Mouse (Mus musculus): ENCODE results near the gene Ep400. TPM values are rescaled to one million over a fixed set of nuclear protein-coding genes. Genes with fewer than 3 reads are reported as not detected.
A peak's percentile ranks its signal among the peaks of the same experiment; 100 is the strongest.

Gene Ep400
- 155 and 211 TPM in 2 replicates for polyA plus RNA-seq (2012; rRNA removed)

GRCm38 (mm10) chr5:110770448-110771158 lies at the start of gene Ep400:
Ep400 (minus strand) TSS chr5:110770717.
- Histone ChIP-seq H3K27ac (ENCODE audit: control insufficient read depth, insufficient read depth, low read length) (0 out of 2 replicates have a peak within 1 kb of the TSS, but pooled peaks have one; percentile 11), H3K27me3 (ENCODE audit: control insufficient read depth, insufficient read depth, low read length) (no peaks in the 10 kb centered on the region), H3K4me1 (replicated peaks; ENCODE audit: control insufficient read depth, insufficient read depth, low read length) (no peaks in the 10 kb centered on the region), H3K4me3 (ENCODE audit: control insufficient read depth, insufficient read depth, low read length) (peak within 1 kb of the TSS; percentile 64), H3K36me3 (ENCODE audit: control insufficient read depth, insufficient read depth, low read length) (no peaks in the 10 kb centered on the region)
- DNase-seq: peak; percentile 100
- TF ChIP-seq POLR2A (IDR thresholded peaks at IDR 0.05; ENCODE audit: control insufficient read depth, extremely low read depth, insufficient read depth, low read length, poor library complexity): peak; percentile 81
- TF ChIP-seq CTCF (IDR thresholded peaks at IDR 0.05; ENCODE audit: borderline replicate concordance, control insufficient read depth, extremely low read depth, insufficient read depth, low read length, poor library complexity): peak; percentile 88
- under 1% methylated on average over 83 of the region's 83 CpGs for WGBS

GRCm38 (mm10) chr5:110809667-110810325 lies 39.3 kb upstream of the Ep400 start, which contains the start of gene Ulk1:
Ulk1 (minus strand) TSS chr5:110810097.
- Histone ChIP-seq H3K4me3 (ENCODE audit: control insufficient read depth, insufficient read depth, low read length) (peak within 1 kb of the TSS; percentile 66), H3K27me3 (ENCODE audit: control insufficient read depth, insufficient read depth, low read length) (no peaks in the 10 kb centered on the region), H3K27ac (ENCODE audit: control insufficient read depth, insufficient read depth, low read length) (peak within 1 kb of the TSS; percentile 2; the same call in 1 of the 2 replicates), H3K4me1 (replicated peaks; ENCODE audit: control insufficient read depth, insufficient read depth, low read length) (peaks cover 20% of the 10 kb centered on the region), H3K36me3 (ENCODE audit: control insufficient read depth, insufficient read depth, low read length) (no peaks in the 10 kb centered on the region)
- under 1% methylated on average over 80 of the region's 80 CpGs for WGBS
- TF ChIP-seq POLR2A (IDR thresholded peaks at IDR 0.05; ENCODE audit: control insufficient read depth, extremely low read depth, insufficient read depth, low read length, poor library complexity): peak; percentile 97
- TF ChIP-seq CTCF (IDR thresholded peaks at IDR 0.05; ENCODE audit: borderline replicate concordance, control insufficient read depth, extremely low read depth, insufficient read depth, low read length, poor library complexity): no peak; the same call in 1 of the 2 replicates
- DNase-seq: peak; percentile 100

- Histone ChIP-seq H3K27me3 (ENCODE audit: control insufficient read depth, insufficient read depth, low read length) (no peaks in the 10 kb centered on the region), H3K4me3 (ENCODE audit: control insufficient read depth, insufficient read depth, low read length) (peak overlapping the region; percentile 66), H3K36me3 (ENCODE audit: control insufficient read depth, insufficient read depth, low read length) (no peaks in the 10 kb centered on the region), H3K4me1 (replicated peaks; ENCODE audit: control insufficient read depth, insufficient read depth, low read length) (peaks cover 20% of the 10 kb centered on the region), H3K27ac (ENCODE audit: control insufficient read depth, insufficient read depth, low read length) (peak overlapping the region; percentile 2; the same call in 1 of the 2 replicates)
- TF ChIP-seq POLR2A (IDR thresholded peaks at IDR 0.05; ENCODE audit: control insufficient read depth, extremely low read depth, insufficient read depth, low read length, poor library complexity) (no peak), CTCF (IDR thresholded peaks at IDR 0.05; ENCODE audit: borderline replicate concordance, control insufficient read depth, extremely low read depth, insufficient read depth, low read length, poor library complexity) (no peak)
- peak; percentile 16 for DNase-seq
- 2% methylated on average over 27 of the region's 27 CpGs for WGBS
Observed at GRCm38 (mm10) chr5:110808821-110809666, 38.5 kb upstream of the Ep400 start.

- peak overlapping the region; percentile 66 for H3K4me3 ChIP-seq (ENCODE audit: control insufficient read depth, insufficient read depth, low read length)
- H3K27ac ChIP-seq (ENCODE audit: control insufficient read depth, insufficient read depth, low read length): peak overlapping the region; percentile 2; the same call in 1 of the 2 replicates
- H3K36me3 ChIP-seq (ENCODE audit: control insufficient read depth, insufficient read depth, low read length): no peaks in the 10 kb centered on the region
- TF ChIP-seq CTCF (IDR thresholded peaks at IDR 0.05; ENCODE audit: borderline replicate concordance, control insufficient read depth, extremely low read depth, insufficient read depth, low read length, poor library complexity) (0 out of 2 replicates have a peak, but pooled peaks have one; percentile 20), POLR2A (IDR thresholded peaks at IDR 0.05; ENCODE audit: control insufficient read depth, extremely low read depth, insufficient read depth, low read length, poor library complexity) (no peak)
- H3K27me3 ChIP-seq (ENCODE audit: control insufficient read depth, insufficient read depth, low read length): no peaks in the 10 kb centered on the region
- WGBS: 3% methylated on average over 14 of the region's 14 CpGs
- H3K4me1 ChIP-seq (replicated peaks; ENCODE audit: control insufficient read depth, insufficient read depth, low read length): peaks cover 20% of the 10 kb centered on the region
- DNase-seq: peak; percentile 68
Observed at GRCm38 (mm10) chr5:110808061-110808631, 37.6 kb upstream of the Ep400 start.

GRCm38 (mm10) chr5:110807453-110807852 lies 36.9 kb upstream of the Ep400 start:
- DNase-seq: no peak
- Histone ChIP-seq H3K36me3 (ENCODE audit: control insufficient read depth, insufficient read depth, low read length) (no peaks in the 10 kb centered on the region), H3K27me3 (ENCODE audit: control insufficient read depth, insufficient read depth, low read length) (no peaks in the 10 kb centered on the region), H3K4me3 (ENCODE audit: control insufficient read depth, insufficient read depth, low read length) (no peak overlapping the region), H3K27ac (ENCODE audit: control insufficient read depth, insufficient read depth, low read length) (no peak overlapping the region; the same call in 1 of the 2 replicates), H3K4me1 (replicated peaks; ENCODE audit: control insufficient read depth, insufficient read depth, low read length) (peaks cover 20% of the 10 kb centered on the region)
- TF ChIP-seq CTCF (IDR thresholded peaks at IDR 0.05; ENCODE audit: borderline replicate concordance, control insufficient read depth, extremely low read depth, insufficient read depth, low read length, poor library complexity) (no peak), POLR2A (IDR thresholded peaks at IDR 0.05; ENCODE audit: control insufficient read depth, extremely low read depth, insufficient read depth, low read length, poor library complexity) (no peak)
- 91% methylated on average over 4 of the region's 4 CpGs for WGBS
